Mouse (Mus musculus): ENCODE results near the gene Cnbd2.

DNA sequence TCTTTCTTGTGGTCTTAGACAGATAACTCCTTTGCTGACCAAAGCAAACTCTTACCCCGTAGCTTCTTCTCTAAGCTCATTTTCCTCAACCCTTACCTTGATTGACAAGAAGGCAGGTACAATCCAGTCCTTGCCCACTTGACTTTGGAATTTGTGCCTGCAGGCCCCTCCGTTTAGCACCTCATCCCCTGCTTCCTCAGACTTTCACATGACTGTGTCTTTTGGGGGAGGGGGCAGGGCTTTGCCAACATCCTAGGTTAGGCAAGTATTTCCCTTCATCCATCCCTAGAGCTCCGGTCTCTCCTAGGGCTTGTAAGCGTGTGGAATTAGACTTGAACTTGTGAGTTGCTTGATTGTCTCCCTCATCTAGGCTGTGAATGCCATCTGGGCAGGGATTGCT is 111.6 kb downstream of the Cnbd2 start:
- no peak for TF ChIP-seq CTCF (IDR thresholded peaks at IDR 0.05; ENCODE audit: control insufficient read depth, insufficient read depth, low read length)
- no peak for TF ChIP-seq POLR2A (IDR thresholded peaks at IDR 0.05; ENCODE audit: borderline replicate concordance, control insufficient read depth, low read depth, low read length)
